Mouse (Mus musculus) midbrain, embryonic 14.5 days (tissue): ENCODE results near the gene Bscl2. TPM values are rescaled to one million over a fixed set of nuclear protein-coding genes. Genes with fewer than 3 reads are reported as not detected.
"Not testable (repeated sequence)": the region's sequence is repeated elsewhere in the genome, so short reads cannot be mapped to it uniquely, and the experiment has no call there.

ENCODE experiments used
- ATAC-seq: fragments of 200-750 bp; cut with Nextera tagmentation; 2 replicates; pipeline ENCODE4 v1.8.0; 2017; ENCODE audit warnings: moderate number of reproducible peaks, moderate library complexity; ENCODE audit not compliant: low FRiP score, low TSS enrichment
- DNase-seq: peaks from one replicate; pipeline ENCODE4 v3.0.0-alpha.2; 2015
- H3K27ac ChIP-seq: fragments of 300-500 bp; sonication (generic); replicated peaks from 2 replicates; pipeline ENCODE4 v1.5.1; 2014; ENCODE audit warnings: mild to moderate bottlenecking, low read depth, low read length, moderate library complexity
- H3K27me3 ChIP-seq: fragments of 300-500 bp; sonication (generic); 2 replicates; pipeline ENCODE4 v1.6.1; 2014; ENCODE audit warnings: low read length, control low read depth, mixed read lengths; ENCODE audit not compliant: control insufficient read depth, insufficient read depth
- H3K36me3 ChIP-seq: fragments of 300-500 bp; sonication (generic); 2 replicates; pipeline ENCODE4 v1.6.1; 2014; ENCODE audit warnings: low read length, control low read depth; ENCODE audit not compliant: control insufficient read depth, insufficient read depth
- H3K4me1 ChIP-seq: fragments of 300-500 bp; sonication (generic); 2 replicates; pipeline ENCODE4 v1.6.1; 2014; ENCODE audit warnings: mild to moderate bottlenecking, antibody characterized with exemption, low read length, control low read depth; ENCODE audit not compliant: control insufficient read depth, insufficient read depth
- H3K4me2 ChIP-seq: fragments of 300-500 bp; sonication (generic); 2 replicates; pipeline ENCODE4 v1.6.1; 2014; ENCODE audit warnings: mild to moderate bottlenecking, low read length, moderate library complexity
- H3K4me3 ChIP-seq: fragments of 300-500 bp; sonication (generic); replicated peaks from 2 replicates; pipeline ENCODE4 v1.5.1; 2014; ENCODE audit warnings: low read depth, low read length
- H3K9ac ChIP-seq: fragments of 300-500 bp; sonication (generic); replicated peaks from 2 replicates; pipeline ENCODE4 v1.6.1; 2014; ENCODE audit warnings: mild to moderate bottlenecking, low read length, moderate library complexity
- H3K9me3 ChIP-seq: fragments of 300-500 bp; sonication (generic); 2 replicates; pipeline ENCODE4 v1.6.1; 2016; ENCODE audit warnings: low read length, control low read depth, mixed read lengths; ENCODE audit not compliant: control insufficient read depth
- WGBS: fragments of 180-500 bp; shearing (Covaris S2); extraction: QIAGEN DNeasy Blood & Tissue Kit; methylation state at CpG from one replicate; pipeline ENCODE4 v1.1.7; 2014; 5-methylcytosine and 5-hydroxymethylcytosine counted together
- polyA plus RNA-seq: library from polyadenylated mRNA; unstranded; fragments of >200 nt; fragmentation: Nextera tagmentation; extraction: Ambion mirVana; gene quantifications from 2 replicates; pipeline ENCODE4 v1.2.1, GENCODE M21; 2014

The Bscl2 gene
- polyA plus RNA-seq, 1 experiment from 2014 or later, result 78.2 TPM

DNA sequence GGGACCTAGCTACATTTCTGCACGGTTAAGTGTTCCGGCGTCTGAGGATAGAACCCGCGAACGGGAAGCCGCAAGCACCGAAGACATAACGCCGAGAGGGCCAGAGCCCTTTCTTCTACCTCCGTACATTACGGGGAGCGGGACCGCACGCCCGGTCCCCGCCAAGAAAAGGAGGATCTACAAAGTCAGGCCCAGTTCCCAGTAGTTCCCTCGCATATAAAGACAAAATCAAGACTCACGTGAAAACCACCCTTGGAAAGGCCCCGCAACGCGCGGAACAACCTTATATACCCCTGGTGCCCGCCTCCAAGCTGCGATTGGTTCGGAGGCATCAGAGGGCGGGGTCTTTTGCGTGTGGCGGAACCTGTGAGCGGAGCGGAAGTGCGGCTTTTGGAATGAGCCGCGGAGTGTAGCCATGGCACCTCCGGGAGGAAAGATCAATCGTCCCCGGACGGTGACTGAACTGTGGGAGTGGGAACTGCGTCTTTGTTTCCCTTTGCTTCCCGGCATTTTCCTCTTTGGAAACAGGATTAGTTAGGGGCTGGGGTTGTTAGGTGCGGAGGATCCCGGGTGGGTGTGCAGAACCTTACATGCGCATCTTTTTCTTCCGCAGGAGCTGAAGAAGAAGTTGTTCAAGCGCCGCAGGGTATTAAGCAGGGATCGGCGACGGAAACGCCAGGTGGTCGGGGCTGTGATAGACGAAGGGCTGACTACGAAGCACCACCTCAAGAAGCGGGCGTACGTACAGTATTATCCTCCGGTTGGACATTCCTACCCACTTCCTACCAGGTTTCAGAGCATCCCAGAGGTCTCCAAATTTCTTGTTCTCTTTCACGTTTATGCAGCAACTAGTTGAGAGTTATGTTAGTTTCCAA, 51.5 kb downstream of the Bscl2 start, which contains the start of the genes 1810009A15Rik and Gm49416:
Gene 1810009A15Rik (plus strand): TSS at position 343 of the 875 bp plus-strand sequence.
Gene Gm49416 (plus strand): TSS at position 416 of the 875 bp plus-strand sequence.
- WGBS, result 1% methylated on average over 58 of the region's 58 CpGs
- peak; percentile 96 for ATAC-seq
- peaks cover 22% of the 10 kb centered on the region for H3K4me1 ChIP-seq
- H3K4me2 ChIP-seq, result peak within 1 kb of the TSS; percentile 84
- no peaks in the 10 kb centered on the region for H3K9me3 ChIP-seq
- peak within 1 kb of the TSS; percentile 72 for H3K27ac ChIP-seq
- peak within 1 kb of the TSS; percentile 61 for H3K4me3 ChIP-seq
- peak; percentile 98 for DNase-seq
- peak within 1 kb of the TSS; percentile 75 for H3K9ac ChIP-seq
- peaks cover 3% of the 10 kb centered on the region for H3K36me3 ChIP-seq
- H3K27me3 ChIP-seq, result no peaks in the 10 kb centered on the region

DNA sequence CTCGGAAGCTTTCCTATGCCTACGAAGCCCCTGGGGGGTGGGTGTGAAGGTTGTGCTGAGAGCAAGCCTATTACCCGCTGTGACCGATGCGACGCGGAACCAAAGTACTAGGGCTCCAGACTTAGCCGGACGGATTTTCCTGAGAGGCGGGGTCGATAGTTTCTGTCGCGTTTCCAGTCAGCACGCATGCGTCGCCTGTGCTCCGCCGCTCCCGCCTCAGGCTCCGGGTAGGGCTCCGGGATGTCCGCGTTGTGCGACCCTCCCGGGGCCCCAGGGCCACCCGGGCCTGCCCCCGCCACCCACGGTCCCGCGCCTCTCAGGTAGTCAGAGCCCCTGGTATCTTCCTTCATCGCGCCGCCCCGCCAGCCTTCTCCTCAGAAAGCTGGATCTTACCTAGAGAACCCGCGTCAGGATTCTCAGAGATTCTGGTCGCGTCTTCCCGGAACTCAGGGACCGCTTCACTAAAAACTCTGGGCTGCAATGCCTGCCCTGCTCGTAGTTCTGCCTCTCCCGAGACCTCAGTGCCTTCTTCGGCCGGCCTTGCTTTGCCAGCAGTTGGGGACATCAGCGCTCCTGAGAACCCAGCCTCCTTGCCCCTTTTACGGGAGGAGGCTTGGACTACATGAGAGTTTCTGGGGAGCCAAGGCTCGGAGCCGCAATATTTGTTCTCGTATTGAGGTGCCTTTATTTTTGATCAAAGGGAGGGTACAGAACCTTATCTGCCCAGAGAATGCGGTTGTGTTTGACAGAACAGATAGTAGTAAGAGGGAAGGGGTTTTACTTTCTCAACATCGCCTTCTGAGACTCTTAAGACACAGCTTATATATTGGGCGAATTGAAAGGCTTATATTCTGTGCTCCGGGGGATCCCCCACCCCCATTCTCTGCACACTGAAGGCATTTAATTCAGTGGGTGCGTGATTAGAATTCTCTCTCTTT, 55.8 kb downstream of the Bscl2 start, which contains the start of gene Ints5:
Gene Ints5 (plus strand): TSS at position 177 of the 938 bp plus-strand sequence.
- Histone ChIP-seq H3K9me3 (no peaks in the 10 kb centered on the region), H3K27me3 (no peaks in the 10 kb centered on the region), H3K4me1 (peaks cover 24% of the 10 kb centered on the region), H3K9ac (peak within 1 kb of the TSS; percentile 78), H3K4me2 (peak within 1 kb of the TSS; percentile 84), H3K36me3 (peaks cover 21% of the 10 kb centered on the region), H3K4me3 (peak within 1 kb of the TSS; percentile 79), H3K27ac (peak within 1 kb of the TSS; percentile 84)
- DNase-seq, result peak; percentile 94
- WGBS, result 3% methylated on average over 54 of the region's 54 CpGs
- ATAC-seq, result peak; percentile 65

DNA sequence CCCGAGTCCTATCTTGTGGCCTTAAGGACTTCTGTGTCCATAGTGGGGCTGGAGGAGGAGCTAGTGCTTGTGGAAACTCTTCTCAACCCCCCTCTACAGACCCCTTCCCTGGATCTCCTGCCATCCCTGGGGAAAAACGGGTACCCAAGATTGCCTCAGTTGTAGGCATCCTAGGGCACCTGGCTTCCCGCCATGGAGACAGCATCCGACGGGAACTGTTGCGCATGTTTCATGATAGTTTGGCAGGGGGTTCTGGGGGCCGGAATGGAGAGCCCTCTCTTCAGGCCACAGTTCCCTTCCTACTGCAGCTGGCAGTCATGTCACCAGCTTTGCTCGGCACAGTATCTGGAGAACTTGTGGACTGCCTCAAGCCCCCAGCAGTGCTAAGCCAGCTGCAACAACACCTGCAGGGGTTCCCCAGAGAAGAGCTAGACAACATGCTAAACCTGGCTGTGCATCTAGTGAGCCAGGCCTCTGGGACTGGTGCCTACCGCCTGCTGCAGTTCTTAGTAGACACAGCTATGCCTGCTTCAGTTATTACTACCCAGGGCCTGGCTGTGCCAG, 58.2 kb downstream of the Bscl2 start:
- Histone ChIP-seq H3K36me3 (peaks cover 20% of the 10 kb centered on the region), H3K4me1 (peaks cover 23% of the 10 kb centered on the region), H3K4me3 (no peak overlapping the region), H3K9ac (no peak overlapping the region), H3K4me2 (no peak overlapping the region), H3K9me3 (no peaks in the 10 kb centered on the region), H3K27ac (no peak overlapping the region), H3K27me3 (no peaks in the 10 kb centered on the region)
- DNase-seq, result no peak
- no peak for ATAC-seq
- WGBS, result 96% methylated on average over 9 of the region's 9 CpGs

DNA sequence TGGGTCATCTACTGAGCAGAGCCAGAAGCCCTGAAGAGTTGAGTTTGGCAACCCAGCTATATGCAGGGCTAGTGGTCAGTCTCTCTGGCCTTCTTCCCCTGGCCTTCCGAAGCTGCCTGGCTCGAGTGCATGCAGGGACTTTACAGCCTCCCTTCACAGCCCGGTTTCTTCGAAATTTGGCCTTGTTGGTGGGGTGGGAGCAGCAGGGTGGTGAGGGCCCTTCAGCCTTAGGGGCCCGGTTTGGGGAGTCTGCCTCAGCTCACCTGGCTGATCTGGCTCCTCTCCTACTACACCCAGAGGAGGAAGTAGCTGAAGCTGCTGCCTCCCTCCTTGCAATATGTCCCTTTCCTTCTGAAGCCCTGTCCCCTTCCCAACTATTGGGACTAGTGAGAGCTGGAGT, 59.0 kb downstream of the Bscl2 start:
- H3K9ac ChIP-seq, H3K4me2 ChIP-seq, H3K27me3 ChIP-seq, H3K27ac ChIP-seq, ATAC-seq, H3K9me3 ChIP-seq, DNase-seq, H3K4me3 ChIP-seq: not testable (repeated sequence)
- Histone ChIP-seq H3K4me1 (peaks cover 23% of the 10 kb centered on the region), H3K36me3 (peaks cover 18% of the 10 kb centered on the region)
- 92% methylated on average over 5 of the region's 5 CpGs for WGBS

DNA sequence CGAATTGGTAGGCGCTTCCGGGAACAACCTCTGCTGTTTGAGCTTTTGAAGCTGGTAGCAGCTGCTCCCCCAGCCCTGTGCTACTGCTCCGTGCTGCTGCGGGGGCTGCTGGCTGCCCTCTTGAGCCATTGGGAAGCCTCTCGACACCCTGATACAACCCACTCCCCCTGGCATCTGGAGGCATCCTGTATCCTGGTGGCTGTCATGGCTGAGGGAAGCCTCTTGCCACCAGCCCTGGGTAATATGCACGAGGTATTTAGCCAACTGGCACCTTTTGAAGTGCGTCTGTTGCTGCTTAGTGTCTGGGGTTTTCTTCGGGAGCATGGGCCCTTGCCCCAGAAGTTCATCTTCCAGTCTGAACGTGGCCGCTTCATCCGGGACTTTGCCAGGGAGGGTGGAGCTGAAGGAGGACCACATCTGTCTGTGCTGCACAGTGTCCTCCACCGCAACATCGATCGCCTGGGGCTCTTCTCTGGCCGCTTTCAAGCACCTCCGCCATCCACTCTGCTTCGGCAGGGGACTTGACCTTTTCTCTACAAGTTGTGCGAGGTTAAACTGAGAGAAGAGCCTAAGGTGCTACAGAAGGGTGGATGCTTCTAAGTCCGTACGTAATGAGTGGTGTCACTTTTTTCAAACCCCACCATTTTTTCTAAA, 60.1 kb downstream of the Bscl2 start:
- peak overlapping the region; percentile 49 for H3K9ac ChIP-seq
- peaks cover 23% of the 10 kb centered on the region for H3K4me1 ChIP-seq
- not testable (repeated sequence) for H3K9me3 ChIP-seq, H3K27me3 ChIP-seq
- H3K27ac ChIP-seq, result peak overlapping the region; percentile 85
- peak overlapping the region; percentile 85 for H3K4me3 ChIP-seq
- ATAC-seq, result peak; percentile 51
- DNase-seq, result peak; percentile 52
- H3K36me3 ChIP-seq, result peaks cover 23% of the 10 kb centered on the region
- peak overlapping the region; percentile 75 for H3K4me2 ChIP-seq
- 25% methylated on average over 21 of the region's 21 CpGs for WGBS

DNA sequence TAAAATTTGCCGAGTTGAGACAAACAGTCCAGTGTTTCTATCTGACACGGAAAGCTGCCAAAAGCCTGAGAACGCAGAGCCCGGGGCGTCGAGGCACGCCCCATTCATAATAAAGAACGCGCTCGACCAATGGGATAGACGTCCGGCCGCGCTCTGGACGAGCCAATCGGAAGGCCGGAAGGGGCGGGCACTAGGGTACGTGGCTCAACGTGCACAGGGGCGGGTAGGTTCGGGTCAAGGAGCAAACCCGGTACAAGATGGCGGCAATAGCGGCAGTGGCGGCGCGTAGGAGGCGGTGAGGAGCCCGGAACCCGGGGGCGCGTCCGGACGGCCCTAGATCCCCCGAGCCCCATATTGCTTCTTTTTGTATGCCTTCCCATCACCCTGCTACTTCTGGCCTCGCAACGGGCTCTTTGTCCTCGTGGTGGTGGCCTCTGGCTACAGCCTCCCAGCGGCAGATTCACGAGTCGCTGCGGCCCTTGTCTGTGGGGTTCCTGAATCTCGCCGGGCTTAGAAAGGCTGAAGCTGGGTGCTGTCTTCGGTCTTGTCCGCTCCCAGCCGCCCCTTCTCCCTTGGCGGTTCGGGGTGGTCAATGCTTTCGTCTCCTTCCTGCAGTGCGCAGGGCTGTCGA, 60.7 kb downstream of the Bscl2 start, which contains the start of gene Ganab:
Gene Ganab (plus strand): TSS at position 207 of the 631 bp plus-strand sequence.
- Histone ChIP-seq H3K4me3 (peak within 1 kb of the TSS; percentile 85), H3K9ac (peak within 1 kb of the TSS; percentile 87), H3K4me1 (peaks cover 23% of the 10 kb centered on the region), H3K27me3 (no peaks in the 10 kb centered on the region), H3K36me3 (peaks cover 29% of the 10 kb centered on the region), H3K27ac (peak within 1 kb of the TSS; percentile 85), H3K4me2 (peak within 1 kb of the TSS; percentile 75), H3K9me3 (no peaks in the 10 kb centered on the region)
- under 1% methylated on average over 53 of the region's 53 CpGs for WGBS
- DNase-seq, result peak; percentile 99
- peak; percentile 99 for ATAC-seq
